Mouse (Mus musculus) G1E (cell line): ENCODE data around the gene Ddr1.

Experiments
- CTCF ChIP-seq: IDR thresholded peaks from 2 replicates; pipeline ENCODE4 v1.5.1; 2012; ENCODE audit warnings: low read depth, low read length, inconsistent platforms, mixed read lengths
- GATA1 ChIP-seq: IDR thresholded peaks from 2 replicates; pipeline ENCODE4 v1.6.1; 2012; ENCODE audit warnings: borderline replicate concordance, low read length, inconsistent platforms, mixed read lengths
- POLR2AphosphoS5 ChIP-seq: IDR thresholded peaks from 2 replicates; pipeline ENCODE4 v1.6.1; 2012; ENCODE audit warnings: low read depth, low read length, inconsistent platforms; ENCODE audit not compliant: insufficient replicate concordance
- TAL1 ChIP-seq: conservative IDR thresholded peaks from 2 replicates; pipeline ENCODE4 v1.6.1; 2012; ENCODE audit warnings: low read depth, low read length, inconsistent platforms, mixed read lengths

DNA sequence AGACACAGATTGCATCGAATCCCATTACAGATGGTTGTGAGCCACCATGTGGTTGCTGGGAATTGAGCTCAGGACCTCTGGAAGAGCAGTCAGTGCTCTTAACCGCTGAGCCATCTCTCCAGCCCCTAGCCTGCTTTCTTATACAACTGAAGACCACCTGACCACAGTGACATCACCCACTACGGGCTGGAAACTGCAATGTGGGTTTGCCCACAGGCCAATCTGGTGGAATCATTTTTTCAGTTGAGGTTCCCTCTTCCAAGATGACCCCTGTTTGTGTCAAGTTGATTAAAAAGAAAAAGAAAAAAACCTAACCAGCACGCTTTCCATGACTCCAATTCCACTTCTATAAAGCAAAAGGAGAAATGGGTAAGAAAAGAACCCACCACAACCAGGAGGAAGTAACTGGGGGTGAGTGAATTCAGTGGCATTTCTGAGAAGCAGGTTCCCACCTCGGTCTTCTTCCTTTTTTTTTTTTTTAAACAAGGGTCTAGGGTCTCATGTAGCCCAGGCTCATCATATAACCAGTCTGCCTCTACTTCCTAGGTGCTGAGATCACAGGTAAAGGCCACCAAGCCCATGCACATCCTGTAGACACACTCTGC lies 36.0 kb upstream of the Ddr1 start:
- TF ChIP-seq CTCF (no peak), GATA1 (no peak), TAL1 (no peak), POLR2AphosphoS5 (no peak)
